12 mouse cellular contexts compared by ENCODE assay signal in the genomic region with DNA sequence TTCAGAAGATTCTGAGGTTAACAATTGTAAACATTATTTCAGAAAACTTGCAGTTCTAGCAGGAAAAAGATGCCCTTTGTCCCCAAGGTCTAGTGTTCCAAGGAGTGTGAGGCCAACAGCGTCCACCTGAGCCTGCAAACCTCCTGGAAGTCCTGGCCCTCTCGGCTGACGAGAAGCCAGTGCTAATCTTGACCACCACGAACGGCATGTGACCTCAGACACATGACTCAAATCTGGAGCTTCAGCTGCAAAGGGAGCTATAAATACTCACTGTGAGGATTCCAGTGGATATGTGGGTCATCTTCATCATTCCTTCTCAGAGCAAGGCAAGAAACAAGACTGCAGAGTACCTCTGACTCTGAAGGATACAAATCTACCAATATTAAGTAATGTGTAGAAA. TPM values are rescaled to one million over a fixed set of nuclear protein-coding genes. Genes with fewer than 3 reads are reported as not detected.
A peak's percentile ranks its signal among the peaks of the same experiment; 100 is the strongest.
DNase-seq lines count a peak whose midpoint lies in the region; ATAC-seq and TF ChIP-seq lines count a peak whose summit lies in the region.
"Had no signal": no experiment of that assay in that cellular context is flagged by ENCODE, and none has a peak within 500 bp of the region (broad histone marks: within the 10 kb centered on the region; RNA-seq: fewer than 3 reads in every experiment).

No protein-coding gene starts in this region.

- H3K27me3 ChIP-seq in heart, adult 2 months (ENCODE audit: control insufficient read depth, insufficient read depth, low read length) = no peaks in the 10 kb centered on the region
- no peaks in the 10 kb centered on the region for H3K27me3 ChIP-seq in hindbrain, embryonic 16.5 days (replicated peaks; ENCODE audit: control insufficient read depth, insufficient read depth, low read length)
- H3K27me3 ChIP-seq: liver, embryonic 13.5 days had no signal

- H3K4me1 ChIP-seq in heart, adult 2 months (ENCODE audit: control insufficient read depth, insufficient read depth, low read length) = peaks cover 3% of the 10 kb centered on the region
- no peaks in the 10 kb centered on the region for H3K4me1 ChIP-seq in hindbrain, embryonic 16.5 days (ENCODE audit: control insufficient read depth, insufficient read depth, low read depth, low read length)

- no peaks in the 10 kb centered on the region for H3K9me3 ChIP-seq in hindbrain, embryonic 16.5 days (ENCODE audit: control insufficient read depth, low read length)
- H3K9me3 ChIP-seq: liver, embryonic 13.5 days had no signal

- peak; percentile 32 for DNase-seq in gastrocnemius, postnatal 14 days
- DNase-seq in gastrocnemius, postnatal 10 days = no peak
- peak; percentile 45 to 67 for DNase-seq in heart, adult 2 months
- DNase-seq in heart, postnatal 36 days = peak; percentile 14 to 28
- peak; percentile 88 to 94 for DNase-seq in kidney, postnatal 25 days
- DNase-seq in urinary bladder, postnatal 10 days (ENCODE audit: low spot score) = no peak
- DNase-seq in left cerebral cortex, postnatal 4 days = no peak
- DNase-seq: adrenal gland, postnatal 25 days; cerebellum, adult 9-11 months; liver, embryonic 13.5 days; spleen, adult 18-20 months had no signal

- H3K79me2 ChIP-seq in heart, adult 2 months (replicated peaks; ENCODE audit: control insufficient read depth, insufficient read depth, low read length) = no peaks in the 10 kb centered on the region

- no peak overlapping the region for H3K4me3 ChIP-seq in heart, adult 2 months
- no peak overlapping the region for H3K4me3 ChIP-seq in hindbrain, embryonic 16.5 days (ENCODE audit: low read length)
- H3K4me3 ChIP-seq: liver, embryonic 13.5 days had no signal

- H3K36me3 ChIP-seq in heart, adult 2 months (ENCODE audit: control insufficient read depth, insufficient read depth, low read length) = no peaks in the 10 kb centered on the region
- H3K36me3 ChIP-seq in hindbrain, embryonic 16.5 days (ENCODE audit: control insufficient read depth, insufficient read depth, low read length) = peaks cover 12% of the 10 kb centered on the region
- H3K36me3 ChIP-seq: liver, embryonic 13.5 days had no signal

- TF ChIP-seq POLR2A in heart, adult 2 months (IDR thresholded peaks at IDR 0.05; ENCODE audit: insufficient read depth, low read depth, low read length) = peak; percentile 40; the same call in 1 of the 2 replicates

- intact Hi-C loops in gastrocnemius, postnatal 14 days (cut with DNase I; ENCODE audit: low total_unique reads) = no loop called here
- intact Hi-C loops in heart, adult 2 months (cut with DNase I) = no loop called here
- intact Hi-C loops in heart, postnatal 36 days (cut with DNase I) = no loop called here
- intact Hi-C loops in left cerebral cortex, postnatal 4 days (cut with DNase I) = no loop called here

- TF ChIP-seq CTCF in heart, adult 2 months (IDR thresholded peaks at IDR 0.05) = no peak

- H3K27ac ChIP-seq in heart, adult 2 months = peak overlapping the region; percentile 81
- no peak overlapping the region for H3K27ac ChIP-seq in hindbrain, embryonic 16.5 days (ENCODE audit: low read depth, low read length)
- H3K27ac ChIP-seq: liver, embryonic 13.5 days had no signal

- no peak overlapping the region for H3K4me2 ChIP-seq in hindbrain, embryonic 16.5 days (ENCODE audit: low read length)
- H3K4me2 ChIP-seq: liver, embryonic 13.5 days had no signal

- 45% methylated on average over 5 of the region's 5 CpGs for WGBS in heart, adult 2 months
- 87% methylated on average over 5 of the region's 5 CpGs for WGBS in hindbrain, embryonic 16.5 days

- peak; percentile 77; the same call in 1 of the 2 replicates for TF ChIP-seq EP300 in heart, adult 2 months (IDR thresholded peaks at IDR 0.05; ENCODE audit: insufficient read depth, low read depth, low read length)

- no peak for ATAC-seq in hindbrain, embryonic 16.5 days

- H3K9ac ChIP-seq in heart, adult 2 months (ENCODE audit: low read depth, low read length) = no peak overlapping the region
- no peak overlapping the region for H3K9ac ChIP-seq in hindbrain, embryonic 16.5 days (ENCODE audit: low read depth, low read length)
- H3K9ac ChIP-seq: liver, embryonic 13.5 days had no signal

RNA-seq across cellular contexts. Expression of gene Capn15, which starts 32.4 kb away (rescaled TPM):
- 1 to 10 TPM; 4.3 to 5.9 TPM for total RNA-seq in gastrocnemius, postnatal 14 days (2021)
- 1 to 10 TPM; 6.7 to 8.6 TPM for total RNA-seq in gastrocnemius, postnatal 10 days (2021)
- total RNA-seq in heart, adult 2 months (2021) = 1 to 10 TPM; 6.1 to 7.4 TPM
- 15.1 and 15.5 TPM in 2 replicates for polyA plus RNA-seq in heart, adult 2 months (2012; rRNA removed)
- total RNA-seq in heart, postnatal 36 days (2021) = 1 to 10 TPM; 7.2 TPM
- 20.6 and 25.5 TPM in 2 replicates for polyA plus RNA-seq in hindbrain, embryonic 16.5 days (2015; fragmentation: Nextera tagmentation; extraction: Ambion mirVana)
- 10 to 100 TPM; 42.2 to 45.9 TPM for total RNA-seq in left cerebral cortex, postnatal 4 days (2021)

RNA-seq across cellular contexts. Expression of gene Rab11fip3, which starts 51.4 kb away (rescaled TPM):
- total RNA-seq in gastrocnemius, postnatal 14 days (2021) = 10 to 100 TPM; 39.2 to 41.3 TPM
- 10 to 100 TPM; 37.9 to 41.5 TPM for total RNA-seq in gastrocnemius, postnatal 10 days (2021)
- 10 to 100 TPM; 29.7 to 30.5 TPM for total RNA-seq in heart, adult 2 months (2021)
- polyA plus RNA-seq in heart, adult 2 months (2012; rRNA removed) = 29.3 and 33.1 TPM in 2 replicates
- total RNA-seq in heart, postnatal 36 days (2021) = 10 to 100 TPM; 29.2 to 29.7 TPM
- 12.8 and 23.0 TPM in 2 replicates for polyA plus RNA-seq in hindbrain, embryonic 16.5 days (2015; fragmentation: Nextera tagmentation; extraction: Ambion mirVana)
- total RNA-seq in left cerebral cortex, postnatal 4 days (2021) = 10 to 100 TPM; 79.6 to 82.5 TPM

Comparison
In these comparisons a context has a peak if more than half of its experiments do, and no peak if none do; other contexts are left out.
1. DNase-seq: peak in gastrocnemius, postnatal 14 days (single experiment), heart, adult 2 months (2 of 2), heart, postnatal 36 days (2 of 2) and kidney, postnatal 25 days (2 of 2); none in gastrocnemius, postnatal 10 days (single experiment), urinary bladder, postnatal 10 days (single experiment) and left cerebral cortex, postnatal 4 days (single experiment).
2. RNA of gene Capn15, which starts 32.4 kb away (total RNA-seq): 42.2 to 45.9 TPM in left cerebral cortex, postnatal 4 days; 6.7 to 8.6 TPM in gastrocnemius, postnatal 10 days, 6.1 to 7.4 TPM in heart, adult 2 months, 7.2 TPM in heart, postnatal 36 days and 4.3 to 5.9 TPM in gastrocnemius, postnatal 14 days; every median in the first group is over 4 times any median in the second.